Mouse (Mus musculus) central nervous system, embryonic 18 days (tissue): Measurements from ENCODE around the gene Recql5. TPM values are rescaled to one million over a fixed set of nuclear protein-coding genes. Genes with fewer than 3 reads are reported as not detected.

Source experiments
- polyA plus RNA-seq: library from polyadenylated mRNA; depleted of rRNA; stranded (reverse); fragments of >200 nt; gene quantifications from 2 replicates; pipeline ENCODE4 v1.2.3, GENCODE M21; 2012; rRNA removed

The Recql5 gene
- polyA plus RNA-seq = 25.8 and 28.1 TPM in 2 replicates

DNA sequence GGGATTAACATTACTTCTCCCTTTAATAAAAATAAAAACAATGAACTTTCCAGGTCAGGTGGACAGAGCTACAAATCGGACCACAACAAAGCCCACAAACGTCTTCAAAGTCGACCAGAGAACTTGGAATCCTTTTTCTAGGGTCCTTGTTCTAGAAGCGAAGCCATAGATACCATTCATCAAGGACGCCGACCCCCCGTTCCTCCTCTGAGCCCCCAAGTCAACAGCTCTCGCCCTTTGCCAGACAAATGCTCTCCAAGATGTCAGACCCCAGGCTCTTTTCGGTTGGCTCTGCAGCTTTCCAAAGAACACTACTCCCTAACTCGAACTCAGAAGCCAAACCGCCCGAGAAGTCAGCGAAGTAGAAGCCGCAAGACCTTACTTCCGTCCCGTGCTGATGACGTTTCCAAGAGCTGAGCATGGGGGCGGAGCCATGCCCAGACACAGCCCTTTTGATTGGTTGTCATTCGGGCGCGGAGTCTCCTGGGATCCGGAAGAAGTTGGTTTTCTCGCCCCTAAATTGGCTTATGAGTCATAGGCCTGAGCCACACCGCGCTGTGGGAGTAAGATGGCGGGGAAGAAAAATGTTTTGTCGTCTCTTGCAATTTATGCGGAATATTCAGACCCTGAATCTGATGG, at the start of gene Recql5, which contains the start of gene Sap30bp:
TSS of gene Recql5 (minus strand) at position 370 of the 639 bp plus-strand sequence.
TSS of gene Sap30bp (plus strand) at position 175 of the 639 bp plus-strand sequence.

DNA sequence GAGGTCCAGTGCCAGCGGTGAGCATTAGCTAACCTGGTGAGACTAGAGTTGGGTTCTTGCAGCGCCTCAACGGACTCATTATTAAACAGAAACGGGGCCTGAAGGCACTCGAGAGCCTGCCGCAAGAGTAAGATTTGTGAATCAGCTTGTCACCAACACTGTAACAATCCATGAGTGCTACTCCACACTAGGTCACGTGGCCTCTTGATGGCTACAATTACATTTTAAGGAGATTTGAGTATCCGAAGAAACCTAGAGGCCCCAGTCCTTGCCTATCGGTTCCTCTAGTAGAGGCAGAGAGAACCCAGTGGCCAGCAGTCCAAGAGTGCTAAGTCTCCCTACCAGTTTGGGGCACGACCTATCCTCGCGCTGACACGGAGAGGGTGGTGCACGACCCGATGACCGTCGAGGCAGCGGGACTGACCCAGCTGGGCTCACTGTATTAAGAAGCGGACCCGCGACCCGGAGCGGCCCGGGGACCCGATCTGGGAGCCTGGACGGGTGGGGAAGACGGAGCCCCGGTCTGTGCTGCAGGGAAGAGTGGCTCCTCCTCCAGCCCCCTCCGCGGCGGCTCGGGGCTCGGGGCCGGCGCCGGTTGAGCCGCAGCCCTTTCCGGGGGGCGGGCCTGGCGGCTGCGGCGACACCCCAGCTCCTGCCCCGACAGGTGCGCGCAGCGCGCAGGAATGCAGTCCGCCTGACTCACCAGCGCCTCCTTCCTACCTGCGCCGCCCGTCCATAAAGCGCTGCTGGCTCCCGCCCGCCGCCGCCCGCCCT, 41.2 kb upstream of the Recql5 start, which contains the start of gene Itgb4:
TSS of gene Itgb4 (plus strand) at position 401 of the 774 bp plus-strand sequence.

DNA sequence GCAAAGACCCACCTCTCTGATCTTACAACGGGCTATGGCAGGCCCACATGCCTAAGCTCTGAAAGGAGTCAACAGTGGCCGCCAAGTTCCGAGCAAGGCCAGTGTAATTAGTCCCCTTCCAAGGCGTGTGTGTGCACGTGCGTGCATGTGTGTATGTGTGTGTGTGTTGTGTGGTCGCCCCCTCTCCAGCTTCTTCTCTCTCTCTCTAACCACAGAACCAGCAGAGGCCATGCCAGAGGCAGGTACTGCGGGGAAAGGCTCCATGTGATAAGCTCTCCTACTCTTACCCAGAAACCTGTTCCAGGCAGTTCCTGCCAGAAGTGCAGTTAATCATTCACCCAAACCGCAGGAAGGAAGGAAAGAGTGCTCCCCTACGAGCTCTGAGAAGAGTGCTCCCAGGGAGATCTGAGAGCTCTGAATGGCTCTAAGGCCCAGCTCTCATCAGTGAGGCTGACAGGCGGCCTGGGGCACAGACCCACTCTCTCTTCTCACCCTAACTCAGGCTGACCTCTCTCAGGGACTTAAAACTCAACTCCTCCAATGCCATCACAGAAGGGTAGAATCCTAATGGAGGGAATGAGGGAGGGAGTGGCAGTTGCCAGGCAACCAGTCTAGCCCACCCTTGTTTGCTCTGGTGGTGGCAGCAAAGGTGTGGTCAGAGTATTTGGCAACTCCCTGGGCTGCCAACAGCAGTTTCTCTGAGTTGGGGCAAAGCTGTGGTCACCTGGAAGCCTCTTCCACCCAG, 21.5 kb downstream of the Recql5 start, which contains the start of gene Smim6:
TSS of gene Smim6 (plus strand) at position 386 of the 745 bp plus-strand sequence.

DNA sequence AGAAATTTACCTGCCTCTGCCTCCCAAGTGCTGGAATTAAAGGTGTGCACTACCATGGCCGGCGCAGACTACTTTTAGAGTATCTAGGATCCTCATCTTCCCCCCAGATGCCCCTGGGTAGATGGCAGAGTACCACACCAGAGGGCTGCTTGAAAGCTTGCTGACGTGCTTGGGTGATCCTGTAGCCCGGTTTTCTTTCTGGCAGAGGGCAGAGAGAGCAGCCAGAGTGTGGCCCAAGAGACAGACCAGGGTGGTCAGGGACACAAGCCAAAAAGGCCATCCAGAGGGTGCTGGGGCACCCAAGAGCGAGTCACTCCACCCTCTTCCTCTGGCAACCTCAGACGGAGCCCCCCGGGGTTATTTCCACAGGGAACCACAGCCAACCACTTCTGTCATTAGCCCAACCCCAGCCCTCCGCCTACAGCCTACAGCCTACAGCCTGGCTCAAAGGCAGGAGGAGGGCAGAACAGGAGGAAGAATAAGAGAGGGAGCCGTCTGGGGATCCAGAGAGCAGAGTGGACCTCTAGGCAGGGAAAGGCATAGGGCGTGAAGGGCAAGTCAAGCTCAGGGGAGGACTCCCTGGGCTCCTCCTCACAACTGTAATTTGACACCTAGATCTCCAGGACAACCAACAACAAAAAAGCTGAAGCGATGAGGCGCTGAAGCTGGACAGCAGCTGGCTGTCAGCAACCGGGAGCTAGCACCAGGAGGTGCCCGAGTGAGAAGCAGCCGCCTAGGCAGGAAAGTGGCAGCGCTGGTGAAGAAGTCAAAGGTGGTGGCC, 33.6 kb downstream of the Recql5 start, which contains the start of gene Smim5:
TSS of gene Smim5 (plus strand) at position 481 of the 781 bp plus-strand sequence.

DNA sequence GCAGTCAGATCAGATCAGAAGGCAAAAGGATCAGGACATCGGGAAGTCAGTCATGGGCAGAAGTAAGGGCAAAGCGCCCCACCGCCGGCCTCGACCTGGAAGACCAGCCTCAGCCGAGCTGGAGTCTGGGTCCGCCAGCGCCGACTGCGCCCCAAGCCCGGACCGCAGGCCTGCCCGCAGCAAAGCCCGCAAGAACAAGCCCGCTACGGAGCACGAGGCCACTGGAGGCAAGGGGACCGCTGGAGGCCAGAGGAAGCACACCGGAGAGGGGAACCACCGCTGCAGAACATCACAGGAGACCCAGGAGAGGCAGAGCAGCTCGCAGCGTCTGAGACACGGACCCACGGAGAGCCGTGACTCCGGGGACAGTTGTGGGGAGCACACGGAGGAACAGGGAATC, 74.9 kb downstream of the Recql5 start, which contains the start of gene Myo15b:
TSS of gene Myo15b (plus strand) at position 53 of the 400 bp plus-strand sequence.

Other genes with a start within 250 kb of the Recql5 start
- 149 and 150 TPM in 2 replicates for gene Grb2, start 224.9 kb downstream of the Recql5 start, polyA plus RNA-seq
- gene Tmem94, start 168.0 kb downstream of the Recql5 start, polyA plus RNA-seq = 33.2 and 39.8 TPM in 2 replicates
- gene Caskin2, start 119.8 kb downstream of the Recql5 start, polyA plus RNA-seq = 11.0 and 11.8 TPM in 2 replicates
- gene Tsen54, start 118.8 kb downstream of the Recql5 start, polyA plus RNA-seq = 24.4 and 26.9 TPM in 2 replicates
- gene Llgl2, start 109.4 kb downstream of the Recql5 start, polyA plus RNA-seq = 1.4 and 1.6 TPM in 2 replicates
- gene Myo15b, start 75.1 kb downstream of the Recql5 start, polyA plus RNA-seq = 0.13 and 0.22 TPM in 2 replicates
- gene Smim5, start 33.5 kb downstream of the Recql5 start, polyA plus RNA-seq = 0.31 and 2.1 TPM in 2 replicates
- gene Smim6, start 21.5 kb downstream of the Recql5 start, polyA plus RNA-seq = 0.11 TPM in 1 of 2 replicates, not detected in the other
- 60.5 and 68.3 TPM in 2 replicates for gene Sap30bp, start 195 bp downstream of the Recql5 start, polyA plus RNA-seq
- gene Itgb4, start 41.2 kb upstream of the Recql5 start, polyA plus RNA-seq = 1.1 and 1.2 TPM in 2 replicates
- gene Galk1, start 79.2 kb upstream of the Recql5 start, polyA plus RNA-seq = 36.4 TPM in 2 replicates
- gene H3f3b, start 94.5 kb upstream of the Recql5 start, polyA plus RNA-seq = 867 and 875 TPM in 2 replicates
- 48.3 and 48.5 TPM in 2 replicates for gene Unk, start 96.8 kb upstream of the Recql5 start, polyA plus RNA-seq
- 0.57 and 0.70 TPM in 2 replicates for gene Unc13d, start 144.5 kb upstream of the Recql5 start, polyA plus RNA-seq
- gene Wbp2, start 153.5 kb upstream of the Recql5 start, polyA plus RNA-seq = 132 and 148 TPM in 2 replicates
- gene Trim47, start 193.7 kb upstream of the Recql5 start, polyA plus RNA-seq = 8.4 and 9.3 TPM in 2 replicates
- 3.0 and 3.3 TPM in 2 replicates for gene Trim65, start 197.7 kb upstream of the Recql5 start, polyA plus RNA-seq
- gene Mrpl38, start 205.4 kb upstream of the Recql5 start, polyA plus RNA-seq = 31.1 and 35.5 TPM in 2 replicates
- 150 and 152 TPM in 2 replicates for gene Fbf1, start 234.7 kb upstream of the Recql5 start, polyA plus RNA-seq